ENCODE assay signal across 8 mouse cellular contexts in genomic region chr1:155006539-155007486, GRCm38 (mm10).
DNase-seq lines count a peak whose midpoint lies in the region; ATAC-seq and TF ChIP-seq lines count a peak whose summit lies in the region.

No protein-coding gene starts in this region.

- TF ChIP-seq POLR2A in cortical plate, adult 2 months (IDR thresholded peaks at IDR 0.05; ENCODE audit: extremely low read depth, insufficient read depth, low read length), result no peak

- H3K27ac ChIP-seq in cortical plate, adult 2 months (ENCODE audit: insufficient read depth, low read length), result no peak overlapping the region
- no peak overlapping the region for H3K27ac ChIP-seq in intestine, embryonic 15.5 days
- no peak overlapping the region for H3K27ac ChIP-seq in midbrain, embryonic 11.5 days (ENCODE audit: low read depth, low read length)

- TF ChIP-seq CTCF in cortical plate, adult 2 months (IDR thresholded peaks at IDR 0.05; ENCODE audit: extremely low read depth, insufficient read depth, low read length), result peak; percentile 100

- H3K4me2 ChIP-seq in intestine, embryonic 15.5 days (replicated peaks), result no peak overlapping the region
- H3K4me2 ChIP-seq in midbrain, embryonic 11.5 days, result no peak overlapping the region

- H3K27me3 ChIP-seq in intestine, embryonic 15.5 days (replicated peaks), result no peaks in the 10 kb centered on the region; the same call in 1 of the 2 replicates
- no peaks in the 10 kb centered on the region for H3K27me3 ChIP-seq in midbrain, embryonic 11.5 days (ENCODE audit: control insufficient read depth, insufficient read depth, low read length)

- DNase-seq in gastrocnemius, postnatal 10 days, result peak; percentile 85
- peak; percentile 93 to 96 for DNase-seq in left cerebral cortex, postnatal 14 days (ENCODE audit: low spot score in 2 of 2)
- DNase-seq in midbrain, embryonic 11.5 days (ENCODE audit: low spot score, missing footprints), result peak; percentile 97
- DNase-seq in right cerebral cortex, postnatal 4 days, result peak; percentile 90
- DNase-seq in yolk sac, embryonic 10.5 days (ENCODE audit: low spot score), result peak; percentile 69

- no peaks in the 10 kb centered on the region for H3K9me3 ChIP-seq in intestine, embryonic 15.5 days
- H3K9me3 ChIP-seq in midbrain, embryonic 11.5 days (ENCODE audit: control insufficient read depth, low read length), result no peaks in the 10 kb centered on the region

- no peak overlapping the region for H3K9ac ChIP-seq in intestine, embryonic 15.5 days
- no peak overlapping the region for H3K9ac ChIP-seq in midbrain, embryonic 11.5 days (ENCODE audit: low read length)

- 19% methylated on average over 16 of the region's 16 CpGs for WGBS in intestine, embryonic 15.5 days
- 21% methylated on average over 16 of the region's 16 CpGs for WGBS in midbrain, embryonic 11.5 days

- no peak overlapping the region for H3K4me3 ChIP-seq in cortical plate, adult 2 months (ENCODE audit: insufficient read depth, low read length)
- H3K4me3 ChIP-seq in intestine, embryonic 15.5 days (replicated peaks), result no peak overlapping the region
- no peak overlapping the region for H3K4me3 ChIP-seq in midbrain, embryonic 11.5 days (ENCODE audit: low read depth, low read length)

- no peaks in the 10 kb centered on the region for H3K36me3 ChIP-seq in intestine, embryonic 15.5 days
- no peaks in the 10 kb centered on the region for H3K36me3 ChIP-seq in midbrain, embryonic 11.5 days (ENCODE audit: control insufficient read depth, insufficient read depth, low read length)

- no peaks in the 10 kb centered on the region for H3K4me1 ChIP-seq in cortical plate, adult 2 months (ENCODE audit: control insufficient read depth, insufficient read depth, low read length)
- H3K4me1 ChIP-seq in intestine, embryonic 15.5 days (replicated peaks), result no peaks in the 10 kb centered on the region
- H3K4me1 ChIP-seq in midbrain, embryonic 11.5 days (ENCODE audit: control insufficient read depth, insufficient read depth, low read length), result no peaks in the 10 kb centered on the region

- ATAC-seq in activated CD4-positive, CD25-positive, alpha-beta regulatory T cell, adult 4 months, result peak; percentile 94
- ATAC-seq in intestine, embryonic 15.5 days, result peak; percentile 86
- ATAC-seq in midbrain, embryonic 11.5 days (ENCODE audit: low FRiP score), result peak; percentile 76

- intact Hi-C loops in left cerebral cortex, postnatal 14 days (cut with DNase I), result loop anchor here (1.0 to 5.0 kb wide), 3 partner anchors 125 to 725 kb away; partner anchors contain the start of gene Cacna1e
